Mouse (Mus musculus): ENCODE data around the gene Lypd6b. TPM values are rescaled to one million over a fixed set of nuclear protein-coding genes. Genes with fewer than 3 reads are reported as not detected.

Lypd6b gene
- polyA plus RNA-seq, 1 experiment, result 6.2 TPM

- TF ChIP-seq CTCF (IDR thresholded peaks at IDR 0.05; ENCODE audit: borderline replicate concordance, extremely low read depth, insufficient read depth, insufficient read length) (no peak), POLR2A (IDR thresholded peaks at IDR 0.05; ENCODE audit: borderline replicate concordance, extremely low read depth, insufficient read depth, insufficient read length, poor library complexity, severe bottlenecking) (no peak)
- DNase-seq (ENCODE audit: low read depth), result no peak
Measured at GRCm38 (mm10) chr2:49773194-49773931, 14.1 kb upstream of the Lypd6b start.

GRCm38 (mm10) chr2:49774180-49774579 is 13.3 kb upstream of the Lypd6b start:
- DNase-seq (ENCODE audit: low read depth), result no peak
- no peak for TF ChIP-seq CTCF (IDR thresholded peaks at IDR 0.05; ENCODE audit: borderline replicate concordance, extremely low read depth, insufficient read depth, insufficient read length)
- no peak for TF ChIP-seq POLR2A (IDR thresholded peaks at IDR 0.05; ENCODE audit: borderline replicate concordance, extremely low read depth, insufficient read depth, insufficient read length, poor library complexity, severe bottlenecking)

- DNase-seq (ENCODE audit: low read depth), result no peak
- TF ChIP-seq CTCF (IDR thresholded peaks at IDR 0.05; ENCODE audit: borderline replicate concordance, extremely low read depth, insufficient read depth, insufficient read length), result no peak
- no peak for TF ChIP-seq POLR2A (IDR thresholded peaks at IDR 0.05; ENCODE audit: borderline replicate concordance, extremely low read depth, insufficient read depth, insufficient read length, poor library complexity, severe bottlenecking)
Measured at GRCm38 (mm10) chr2:49775187-49775586, 12.3 kb upstream of the Lypd6b start.

GRCm38 (mm10) chr2:49775735-49776134 is 11.8 kb upstream of the Lypd6b start:
- TF ChIP-seq POLR2A (IDR thresholded peaks at IDR 0.05; ENCODE audit: borderline replicate concordance, extremely low read depth, insufficient read depth, insufficient read length, poor library complexity, severe bottlenecking) (no peak), CTCF (IDR thresholded peaks at IDR 0.05; ENCODE audit: borderline replicate concordance, extremely low read depth, insufficient read depth, insufficient read length) (peak; percentile 47; the same call in 1 of the 2 replicates)
- DNase-seq (ENCODE audit: low read depth), result no peak

- DNase-seq (ENCODE audit: low read depth), result no peak
- no peak for TF ChIP-seq POLR2A (IDR thresholded peaks at IDR 0.05; ENCODE audit: borderline replicate concordance, extremely low read depth, insufficient read depth, insufficient read length, poor library complexity, severe bottlenecking)
- no peak for TF ChIP-seq CTCF (IDR thresholded peaks at IDR 0.05; ENCODE audit: borderline replicate concordance, extremely low read depth, insufficient read depth, insufficient read length)
Measured at GRCm38 (mm10) chr2:49776407-49776806, 11.1 kb upstream of the Lypd6b start.

GRCm38 (mm10) chr2:49788051-49788418 is 547 bp downstream of the Lypd6b start:
- DNase-seq (ENCODE audit: low read depth), result no peak

DNA sequence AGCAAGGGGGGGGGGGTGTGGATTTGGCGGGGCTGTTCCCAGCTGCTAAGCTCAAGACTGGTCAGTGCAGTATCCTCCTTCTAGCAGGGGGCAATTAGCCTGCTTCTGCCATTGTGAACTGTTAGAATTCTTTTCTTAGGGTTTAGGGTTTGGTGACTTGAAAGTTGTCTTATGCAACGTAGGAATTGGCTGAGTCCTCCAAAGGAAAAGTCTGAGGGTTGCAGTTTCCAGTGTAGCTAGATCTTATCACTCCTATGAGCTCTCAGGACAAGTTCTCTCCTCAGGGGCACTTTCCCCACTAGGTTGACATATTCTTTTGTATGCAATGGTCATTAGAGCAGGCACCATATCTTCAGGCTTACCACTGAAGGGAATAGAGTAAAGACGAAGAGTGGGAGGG is 1.2 kb downstream of the Lypd6b start:
- TF ChIP-seq POLR2A (IDR thresholded peaks at IDR 0.05; ENCODE audit: borderline replicate concordance, extremely low read depth, insufficient read depth, insufficient read length, poor library complexity, severe bottlenecking) (no peak), CTCF (IDR thresholded peaks at IDR 0.05; ENCODE audit: borderline replicate concordance, extremely low read depth, insufficient read depth, insufficient read length) (no peak)
- DNase-seq (ENCODE audit: low read depth), result no peak

More at GRCm38 (mm10) chr2:49788051-49788418, 547 bp downstream of the Lypd6b start:
- TF ChIP-seq POLR2A (IDR thresholded peaks at IDR 0.05; ENCODE audit: borderline replicate concordance, extremely low read depth, insufficient read depth, insufficient read length, poor library complexity, severe bottlenecking) (no peak), CTCF (IDR thresholded peaks at IDR 0.05; ENCODE audit: borderline replicate concordance, extremely low read depth, insufficient read depth, insufficient read length) (no peak)

DNA sequence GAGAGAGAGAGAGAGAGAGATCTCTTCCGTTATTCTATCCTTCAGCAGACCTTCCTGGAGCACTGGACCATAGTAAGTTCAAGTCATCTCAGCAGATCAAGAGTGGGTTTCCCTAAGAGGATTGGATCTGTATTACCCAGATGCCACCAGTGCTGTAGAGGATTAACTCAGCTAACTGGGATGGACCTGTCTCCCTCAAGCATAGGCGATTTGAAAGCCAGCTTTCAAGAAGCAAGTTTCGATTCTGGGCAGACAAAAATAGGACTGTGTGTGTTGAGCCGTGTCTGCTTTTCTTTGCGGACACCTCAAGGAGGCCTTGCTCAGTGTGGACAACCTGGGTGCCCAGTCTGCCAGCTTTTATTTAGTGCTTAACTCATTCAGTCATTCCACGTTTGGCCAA is 1.6 kb downstream of the Lypd6b start:
- DNase-seq (ENCODE audit: low read depth), result no peak
- no peak for TF ChIP-seq POLR2A (IDR thresholded peaks at IDR 0.05; ENCODE audit: borderline replicate concordance, extremely low read depth, insufficient read depth, insufficient read length, poor library complexity, severe bottlenecking)

- DNase-seq (ENCODE audit: low read depth), result no peak
- TF ChIP-seq POLR2A (IDR thresholded peaks at IDR 0.05; ENCODE audit: borderline replicate concordance, extremely low read depth, insufficient read depth, insufficient read length, poor library complexity, severe bottlenecking) (no peak), CTCF (IDR thresholded peaks at IDR 0.05; ENCODE audit: borderline replicate concordance, extremely low read depth, insufficient read depth, insufficient read length) (no peak)
Measured at GRCm38 (mm10) chr2:49789504-49789903, 2.0 kb downstream of the Lypd6b start.

GRCm38 (mm10) chr2:49797444-49798143 is 10.1 kb downstream of the Lypd6b start:
- DNase-seq (ENCODE audit: low read depth), result no peak
- TF ChIP-seq POLR2A (IDR thresholded peaks at IDR 0.05; ENCODE audit: borderline replicate concordance, extremely low read depth, insufficient read depth, insufficient read length, poor library complexity, severe bottlenecking), result no peak
- TF ChIP-seq CTCF (IDR thresholded peaks at IDR 0.05; ENCODE audit: borderline replicate concordance, extremely low read depth, insufficient read depth, insufficient read length), result no peak

GRCm38 (mm10) chr2:49804448-49804847 is 17.0 kb downstream of the Lypd6b start:
- TF ChIP-seq POLR2A (IDR thresholded peaks at IDR 0.05; ENCODE audit: borderline replicate concordance, extremely low read depth, insufficient read depth, insufficient read length, poor library complexity, severe bottlenecking) (no peak), CTCF (IDR thresholded peaks at IDR 0.05; ENCODE audit: borderline replicate concordance, extremely low read depth, insufficient read depth, insufficient read length) (no peak)
- no peak for DNase-seq (ENCODE audit: low read depth)
